Mouse (Mus musculus) monocyte, adult 5-6 weeks (primary cell): ENCODE measurements around the gene Prss12. TPM values are rescaled to one million over a fixed set of nuclear protein-coding genes. Genes with fewer than 3 reads are reported as not detected.
"Not testable (repeated sequence)": the region's sequence is repeated elsewhere in the genome, so short reads cannot be mapped to it uniquely, and the experiment has no call there.

ENCODE experiments used
- ATAC-seq: fragments of 153-309, 156-312 bp; replicated peaks from 2 replicates; pipeline ENCODE4 v1.8.0; 2017; ENCODE audit warnings: mild to moderate bottlenecking; ENCODE audit not compliant: low TSS enrichment, insufficient number of reproducible peaks, severe bottlenecking, poor library complexity, low FRiP score
- total RNA-seq: library from RNA; stranded (forward); fragments of 200-1000, 200-491, 200-594 nt; gene quantifications from 3 replicates; pipeline ENCODE4 v1.2.3, GENCODE M21; 2017

Gene Prss12
- total RNA-seq, 1 experiment from 2014 or later, result 0.76 TPM

DNA sequence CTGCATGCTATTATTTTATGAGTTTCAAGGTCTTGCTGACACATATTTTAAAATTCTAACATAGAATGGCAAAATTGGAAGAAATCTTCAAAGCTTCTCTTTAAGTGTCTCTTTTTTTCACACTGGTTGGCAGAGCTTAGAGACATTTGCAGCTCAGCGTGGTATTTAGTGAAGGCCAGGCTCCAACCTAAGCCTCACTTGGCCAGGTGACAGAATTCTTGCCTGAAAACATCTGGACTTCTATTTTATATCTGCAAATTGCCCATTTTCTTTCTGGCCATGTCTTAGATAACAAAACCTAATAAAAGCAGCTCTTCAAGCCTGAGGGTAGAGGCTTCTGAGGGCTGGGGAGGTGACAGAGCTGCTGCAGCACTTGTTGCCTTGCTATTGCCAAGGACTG is 13.7 kb downstream of the Prss12 start:
- ATAC-seq, result no peak

GRCm38 (mm10) chr3:123462264-123462663 is 15.6 kb downstream of the Prss12 start:
- ATAC-seq, result no peak

DNA sequence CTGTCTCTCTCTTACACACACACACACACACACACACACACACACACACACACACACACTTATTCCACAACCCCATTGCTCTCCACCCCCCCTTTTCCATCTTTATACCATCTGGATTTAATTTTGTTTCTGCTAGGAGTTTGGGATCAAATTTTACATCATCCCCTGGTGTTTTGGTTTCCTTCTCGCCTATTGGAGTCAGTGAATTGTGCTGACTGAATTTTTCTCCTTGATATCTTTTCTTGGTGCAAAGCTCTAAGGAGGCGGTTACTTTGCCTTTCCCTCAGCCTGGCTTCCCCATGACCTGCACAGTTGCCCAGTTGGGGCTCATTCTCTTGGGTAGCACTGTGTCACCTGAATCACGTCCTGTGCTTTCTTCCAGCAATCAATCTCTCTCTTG is 30.1 kb downstream of the Prss12 start:
- ATAC-seq, result no peak

- ATAC-seq, result no peak
These were observed 34.6 kb downstream of the Prss12 start for GRCm38 (mm10) chr3:123481266-123481665.

DNA sequence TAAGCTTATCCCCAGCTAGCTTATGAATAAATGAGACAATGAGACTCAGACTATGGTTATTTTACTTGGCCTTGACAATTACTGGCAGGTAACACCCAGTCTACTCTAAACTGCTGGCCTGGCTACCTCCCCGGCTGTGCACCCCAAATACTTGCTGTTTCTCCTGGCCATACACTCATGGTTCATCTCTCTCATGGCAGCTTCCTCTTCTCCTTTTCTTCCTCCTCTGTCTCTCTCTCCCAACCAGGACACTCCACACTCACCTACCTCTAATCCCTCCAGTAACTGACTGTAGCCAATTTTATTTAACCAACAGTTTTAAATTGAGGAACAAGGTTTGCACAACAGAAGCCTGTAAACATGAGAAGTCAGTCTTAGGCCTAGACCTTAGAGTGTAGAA is 45.1 kb downstream of the Prss12 start:
- ATAC-seq, result no peak

- ATAC-seq, result no peak
These were observed 46.5 kb downstream of the Prss12 start for GRCm38 (mm10) chr3:123493163-123493562.

GRCm38 (mm10) chr3:123495088-123495487 is 48.4 kb downstream of the Prss12 start:
- no peak for ATAC-seq

DNA sequence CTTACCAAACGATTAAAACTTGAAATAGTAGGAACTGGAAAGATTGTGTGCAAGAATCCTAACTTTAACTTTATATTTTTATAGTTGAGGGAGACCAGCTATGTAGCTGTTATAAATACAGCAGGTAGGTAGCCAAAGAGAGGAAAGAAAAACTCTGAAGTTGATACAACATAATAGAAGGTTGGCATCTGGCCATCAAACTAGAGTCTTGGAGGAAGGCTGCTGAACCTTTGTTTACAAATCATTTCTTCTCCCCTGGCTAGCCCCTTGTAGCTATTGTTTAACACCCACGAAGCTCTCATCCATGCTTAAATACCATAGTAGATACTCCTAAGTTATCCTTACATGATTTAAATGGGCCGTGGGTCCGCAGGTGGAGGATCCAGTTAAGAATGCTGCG is 52.1 kb downstream of the Prss12 start:
- ATAC-seq, result no peak

DNA sequence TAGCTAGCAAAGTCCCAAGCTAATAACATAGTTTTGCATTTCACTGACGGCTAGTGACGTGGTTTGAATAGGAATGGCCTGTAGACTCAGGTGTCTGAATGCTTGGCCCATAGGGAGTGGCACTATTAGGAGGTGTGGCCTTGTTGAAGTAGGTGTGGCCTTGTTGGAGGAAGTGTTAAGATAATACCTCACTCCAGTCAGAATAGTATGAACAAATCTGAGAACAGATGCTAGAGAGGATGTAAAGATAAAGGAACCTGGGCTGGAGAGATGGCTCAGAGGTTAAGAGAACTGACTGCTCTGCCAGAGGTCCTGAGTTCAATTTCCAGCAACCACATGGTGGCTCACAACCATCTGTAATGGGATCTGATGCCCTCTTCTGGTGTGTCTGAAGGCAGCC is 55.1 kb downstream of the Prss12 start:
- not testable (repeated sequence) for ATAC-seq

DNA sequence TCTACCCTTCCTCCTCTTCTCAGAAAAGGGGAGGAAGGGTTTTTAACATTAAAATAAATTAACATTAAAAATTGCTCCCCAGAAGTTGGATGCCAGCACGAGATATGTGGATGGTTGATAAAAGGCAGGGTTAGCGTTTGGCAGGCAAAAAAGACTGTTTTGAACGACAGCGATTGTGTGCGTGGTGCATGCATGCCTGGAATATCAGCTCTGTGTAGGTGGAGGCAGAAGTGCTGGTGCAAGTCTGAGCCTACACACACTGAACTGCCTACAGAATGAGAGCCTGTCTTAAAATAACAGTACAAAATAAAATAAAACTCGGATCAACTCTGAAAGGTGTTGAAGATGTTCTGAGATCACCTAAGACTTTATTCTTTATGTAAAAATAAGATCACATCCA is 57.2 kb downstream of the Prss12 start:
- no peak for ATAC-seq

- ATAC-seq, result no peak
These were observed 58.1 kb downstream of the Prss12 start for GRCm38 (mm10) chr3:123504783-123505182.

- ATAC-seq, result no peak
These were observed 59.3 kb downstream of the Prss12 start for GRCm38 (mm10) chr3:123505778-123506667.

- no peak for ATAC-seq
These were observed 60.3 kb downstream of the Prss12 start for GRCm38 (mm10) chr3:123506699-123507662.

GRCm38 (mm10) chr3:123507663-123508055 is 60.9 kb downstream of the Prss12 start:
- ATAC-seq, result no peak

DNA sequence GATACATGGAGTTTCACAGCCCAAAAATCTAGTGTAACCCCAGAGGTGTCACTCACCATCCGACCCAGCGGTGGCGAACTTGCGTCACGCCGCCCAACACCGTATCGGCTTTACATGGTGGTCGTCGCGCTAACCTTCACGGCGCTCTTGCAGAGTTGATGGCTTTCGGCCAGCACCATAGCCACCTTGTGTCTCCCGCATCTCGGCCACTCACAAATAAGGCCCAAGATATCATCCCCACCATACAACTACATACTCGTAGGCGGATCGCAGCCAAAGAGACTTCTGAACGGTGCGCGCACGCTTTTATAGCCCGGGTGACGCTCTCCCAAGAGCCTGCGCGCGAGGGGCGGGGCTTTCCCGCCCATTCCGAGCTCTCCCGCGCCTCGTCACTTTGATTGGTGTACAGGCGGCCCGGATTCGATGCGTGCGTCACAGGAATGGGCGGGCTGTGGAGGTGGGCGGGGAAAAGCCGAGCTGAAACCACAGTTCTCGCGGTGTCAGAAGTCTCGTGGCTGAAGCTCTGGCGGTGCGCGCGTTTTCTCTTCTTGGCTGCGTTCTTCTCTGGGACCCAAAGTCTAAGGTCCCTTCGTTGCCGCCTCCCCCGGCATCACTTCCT is 61.5 kb downstream of the Prss12 start:
- ATAC-seq, result peak; percentile 87

DNA sequence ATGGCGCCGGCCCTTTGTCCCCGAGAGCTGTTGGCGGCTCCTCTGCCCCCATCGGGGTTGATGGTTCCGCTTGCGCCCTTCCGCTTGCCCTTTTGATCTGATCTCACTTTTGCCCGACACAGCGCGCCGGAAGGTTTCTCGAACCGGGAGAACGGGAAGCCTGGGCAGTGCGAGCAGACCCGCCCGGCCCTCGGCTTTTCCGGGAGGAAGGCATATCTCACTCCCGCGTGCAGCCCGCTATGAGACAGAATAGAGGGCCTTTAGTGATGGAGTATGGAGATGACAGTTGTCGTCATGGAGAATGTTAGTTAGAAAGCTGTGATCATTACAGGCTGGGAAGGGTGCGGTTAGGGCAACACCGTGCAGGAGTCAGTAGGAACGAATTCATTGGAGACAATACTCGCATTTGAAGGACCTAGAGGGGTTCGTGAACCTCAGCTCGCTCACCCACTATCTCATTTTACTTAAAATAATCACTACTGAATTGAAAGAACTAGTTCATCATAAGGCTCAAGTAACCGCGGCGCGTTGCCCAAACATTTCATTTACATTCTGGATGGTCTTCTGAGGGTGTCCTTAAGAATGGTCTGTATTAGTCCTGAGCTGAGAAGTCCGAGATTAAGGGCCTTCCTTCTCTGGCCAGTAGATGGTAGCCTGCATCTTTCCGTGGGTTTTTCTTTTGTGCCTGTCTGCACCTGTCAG is 62.1 kb downstream of the Prss12 start:
- ATAC-seq, result no peak; the same call in 1 of the 2 replicates

DNA sequence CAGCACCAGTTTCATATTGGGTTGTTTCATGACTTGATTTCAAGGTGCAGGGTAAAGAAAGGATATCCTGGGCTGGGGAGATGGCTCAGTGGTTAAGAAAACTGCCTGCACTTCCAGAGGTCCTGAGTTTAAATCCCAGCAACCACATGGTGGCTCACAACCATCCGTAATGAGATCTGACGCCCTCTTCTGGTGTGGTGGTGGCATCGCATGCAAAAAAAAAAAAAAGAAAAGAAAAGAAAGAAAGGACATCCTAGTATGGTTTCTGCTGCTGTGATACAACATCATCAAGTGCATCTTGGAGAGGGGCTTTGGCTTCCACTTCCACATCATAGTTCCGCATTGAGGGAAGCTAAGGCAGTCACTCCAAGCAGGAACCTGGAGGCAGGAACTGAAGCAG is 65.1 kb downstream of the Prss12 start:
- ATAC-seq, result no peak

DNA sequence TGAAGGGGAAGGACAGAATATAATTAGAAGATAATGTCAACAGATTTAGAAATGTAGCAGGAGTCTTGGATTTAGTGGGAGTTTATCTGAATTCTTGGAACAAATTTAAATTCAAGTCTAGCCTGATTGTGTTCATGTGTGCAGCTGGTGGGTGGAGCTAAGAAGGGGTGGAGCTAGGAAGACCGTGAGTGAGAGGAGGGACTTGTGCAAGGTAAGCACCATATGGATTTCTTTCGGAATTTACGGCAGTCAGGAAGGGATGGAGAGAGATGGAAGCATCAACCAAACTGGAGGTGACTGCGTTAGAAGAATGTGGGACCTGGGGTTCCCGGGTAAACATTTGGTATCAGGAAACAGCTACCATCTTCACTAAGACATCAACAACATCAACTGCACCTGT is 68.2 kb downstream of the Prss12 start:
- ATAC-seq, result no peak
